Mouse (Mus musculus): ENCODE measurements at regions not wholly inside any gene's neighbourhood (a gene's known extent, or its start where the extent isn't known, plus 50 kb on each side); places are given as distances from the start of the nearest gene placed in this dataset.

DNA sequence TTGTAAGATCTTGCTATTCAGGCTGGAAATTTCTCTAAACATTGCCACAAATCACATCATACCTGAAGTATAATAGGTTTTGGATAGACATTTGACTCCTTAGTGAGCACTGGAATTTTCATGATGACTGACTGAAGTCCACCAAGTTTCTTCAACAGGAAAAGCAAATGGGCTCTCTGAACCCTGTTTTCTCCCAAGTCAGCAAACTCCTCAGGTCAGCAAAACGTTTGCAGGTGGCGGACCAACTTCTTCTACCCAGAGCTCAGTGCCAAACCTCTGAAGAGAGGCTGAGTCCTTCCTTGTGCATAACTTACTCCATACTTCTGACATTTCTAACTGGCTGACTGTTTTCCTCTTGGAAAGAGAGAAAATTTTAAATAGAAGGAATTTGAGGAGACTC is 164.2 kb upstream of the Phyhipl start:
- no peak for DNase-seq (ENCODE audit: low spot score in 2 of 2)

DNA sequence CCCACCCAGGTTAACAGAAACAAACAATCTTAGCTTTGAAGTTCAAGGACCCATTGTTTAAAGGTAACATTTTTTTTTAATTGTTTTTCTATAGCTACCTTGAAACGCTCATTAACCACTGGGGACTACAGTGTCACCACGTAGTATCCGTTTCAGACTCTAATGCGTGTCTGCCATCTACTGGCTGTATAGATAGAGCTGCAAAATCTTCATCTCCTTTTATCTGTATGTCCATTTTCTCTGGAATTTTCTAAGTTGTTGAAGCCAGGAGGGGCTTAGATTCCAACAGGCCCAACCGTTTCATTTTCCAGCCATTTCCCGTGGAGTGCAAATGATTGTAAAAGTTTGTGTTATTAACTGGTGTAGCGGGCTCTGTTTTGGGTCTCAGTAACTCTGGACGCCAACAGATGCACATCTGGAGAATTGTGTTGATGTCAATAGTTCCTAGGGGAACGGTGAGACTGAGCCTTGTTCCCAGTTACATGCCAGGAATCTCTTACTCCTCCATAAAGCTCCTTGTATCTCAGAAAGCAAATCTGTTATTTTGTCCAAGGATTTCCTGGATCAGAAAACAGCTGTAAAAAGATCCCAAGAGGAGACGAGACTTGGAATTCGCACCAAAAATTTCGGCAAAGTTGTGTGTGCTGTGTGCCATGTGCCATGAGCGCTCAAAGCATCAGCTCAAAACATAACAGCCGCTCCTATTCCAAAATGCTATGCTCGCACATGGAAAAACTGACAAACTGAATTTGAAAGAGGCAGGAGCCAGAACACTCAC is 158.8 kb upstream of the Phyhipl start:
- DNase-seq (ENCODE audit: low spot score in 2 of 2) = no peak

DNA sequence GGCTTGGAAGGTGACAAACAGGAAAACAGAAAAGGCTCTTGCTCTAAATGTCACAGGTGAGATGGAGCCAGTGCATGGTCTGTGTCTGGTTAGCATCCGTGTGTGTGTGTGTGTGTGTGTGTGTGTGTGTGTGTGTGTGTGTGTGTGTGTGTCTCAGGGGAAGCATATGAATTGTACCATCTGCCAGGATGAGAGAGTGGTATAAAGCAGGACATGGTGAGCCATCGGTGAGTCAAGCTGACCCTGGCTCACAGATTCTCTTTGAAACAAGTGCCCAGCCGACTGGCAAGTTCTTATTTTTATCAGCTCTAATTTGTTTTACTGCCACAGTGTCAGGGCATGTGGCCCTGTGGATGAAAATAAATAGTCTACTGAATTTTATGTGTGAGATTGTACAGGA is 153.6 kb upstream of the Phyhipl start:
- DNase-seq (ENCODE audit: low spot score in 2 of 2) = no peak

DNA sequence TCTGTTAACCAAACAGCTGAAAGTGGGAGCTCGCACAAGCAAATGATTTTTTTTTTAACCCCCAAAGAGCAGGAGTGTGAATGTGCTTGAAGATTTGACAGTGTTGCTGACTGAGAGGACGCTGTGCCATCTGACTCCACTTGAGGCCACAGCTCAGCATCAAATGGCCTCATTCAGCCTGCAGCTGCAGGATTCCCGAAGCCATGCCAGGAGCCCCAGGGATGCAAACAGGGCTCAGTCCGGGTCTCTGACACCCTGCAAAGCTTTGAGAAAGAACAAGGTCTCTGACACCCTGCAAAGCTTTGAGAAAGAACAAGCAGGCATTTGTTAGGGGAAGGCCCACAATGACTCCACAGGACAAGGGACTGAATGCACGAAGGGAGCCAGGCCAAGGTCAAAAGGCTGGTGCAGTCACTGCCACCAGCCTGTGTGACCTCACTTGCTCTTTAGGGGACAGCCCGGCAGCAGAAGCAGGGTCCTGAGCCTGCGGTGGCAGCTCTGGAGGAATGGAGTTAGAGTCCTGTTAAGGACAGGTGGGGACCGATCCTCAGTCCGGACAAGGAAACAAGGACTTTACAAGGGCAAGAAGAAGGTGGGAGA is 151.1 kb upstream of the Phyhipl start:
- peak; percentile 18 to 71 for DNase-seq (ENCODE audit: low spot score in 2 of 2)

DNA sequence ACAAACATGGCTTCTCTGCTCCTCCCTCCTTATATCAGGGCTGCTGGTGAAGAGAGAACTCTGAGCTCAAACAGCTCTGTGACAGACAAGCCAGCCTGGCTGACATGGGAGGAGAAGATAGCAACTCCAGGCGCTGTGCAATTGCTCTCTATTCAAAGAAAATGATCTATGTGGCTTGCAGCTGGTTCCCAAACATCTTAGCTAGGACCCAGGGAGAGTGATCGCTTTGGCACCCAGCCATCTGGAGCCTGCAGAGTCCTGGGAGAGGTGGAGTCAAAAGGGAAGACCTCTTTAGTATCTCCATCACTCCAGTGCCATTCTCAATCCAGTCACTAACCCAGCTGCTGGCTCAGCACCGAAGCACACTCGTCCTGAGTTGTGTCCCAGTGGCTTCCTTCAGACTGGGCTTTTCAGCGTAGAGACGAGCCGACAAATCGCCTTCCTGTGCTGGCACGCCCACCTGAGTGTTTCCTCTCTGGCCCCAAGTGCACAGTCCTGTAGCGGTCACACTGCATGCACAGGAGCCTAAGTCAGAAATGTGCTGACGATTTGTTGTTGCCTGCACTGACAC is 145.1 kb upstream of the Phyhipl start:
- DNase-seq (ENCODE audit: low spot score in 2 of 2) = peak in 1 of 2 experiments; percentile 37

DNA sequence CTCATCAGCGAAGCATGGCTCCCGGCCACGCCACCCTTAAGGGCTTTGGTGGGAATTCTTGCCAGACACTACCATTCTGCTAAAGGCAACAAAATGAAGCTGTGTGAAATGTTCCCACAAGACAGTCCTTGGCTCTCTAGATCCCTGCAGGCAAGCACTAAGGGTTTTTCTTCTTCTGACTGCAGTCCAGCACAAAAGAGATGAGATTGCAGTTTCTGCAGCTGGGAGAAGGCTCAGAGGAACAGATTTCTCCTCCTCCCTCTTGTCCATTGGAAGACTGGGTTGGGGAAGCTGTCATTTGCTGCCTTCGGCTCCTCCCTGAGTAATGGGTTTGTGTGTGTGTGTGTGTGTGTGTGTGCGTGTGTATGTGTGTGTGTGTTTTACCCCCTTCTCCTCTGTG is 144.1 kb upstream of the Phyhipl start:
- DNase-seq (ENCODE audit: low spot score in 2 of 2) = peak; percentile 24 to 45

DNA sequence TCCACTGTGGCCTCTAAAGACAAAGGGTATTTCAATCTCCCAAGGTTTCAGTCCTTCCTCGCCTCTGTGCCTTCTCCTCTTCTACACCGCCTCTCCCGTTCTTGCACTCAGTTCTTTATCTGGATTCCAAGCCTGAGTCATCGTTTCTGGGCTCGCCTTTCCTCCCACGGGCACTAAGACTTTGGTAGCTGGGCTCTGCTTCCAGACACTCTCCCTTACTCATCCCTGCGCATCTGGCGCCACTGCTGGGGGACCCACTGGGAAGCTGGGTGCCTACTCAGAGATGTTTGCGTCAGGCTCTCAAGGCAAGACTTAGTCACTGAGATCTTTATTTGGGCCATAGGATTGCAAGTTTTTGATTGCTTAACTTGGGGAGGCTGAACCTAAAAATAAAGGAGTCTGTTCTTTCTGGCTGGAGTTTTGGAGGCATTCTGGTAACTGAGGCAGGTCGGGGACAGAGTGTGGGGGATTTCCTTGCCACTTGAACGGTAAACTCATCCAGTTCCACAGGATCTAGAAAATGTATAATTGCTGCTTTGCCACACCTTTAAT is 143.5 kb upstream of the Phyhipl start:
- DNase-seq (ENCODE audit: low spot score in 2 of 2) = peak; percentile 62 to 94

DNA sequence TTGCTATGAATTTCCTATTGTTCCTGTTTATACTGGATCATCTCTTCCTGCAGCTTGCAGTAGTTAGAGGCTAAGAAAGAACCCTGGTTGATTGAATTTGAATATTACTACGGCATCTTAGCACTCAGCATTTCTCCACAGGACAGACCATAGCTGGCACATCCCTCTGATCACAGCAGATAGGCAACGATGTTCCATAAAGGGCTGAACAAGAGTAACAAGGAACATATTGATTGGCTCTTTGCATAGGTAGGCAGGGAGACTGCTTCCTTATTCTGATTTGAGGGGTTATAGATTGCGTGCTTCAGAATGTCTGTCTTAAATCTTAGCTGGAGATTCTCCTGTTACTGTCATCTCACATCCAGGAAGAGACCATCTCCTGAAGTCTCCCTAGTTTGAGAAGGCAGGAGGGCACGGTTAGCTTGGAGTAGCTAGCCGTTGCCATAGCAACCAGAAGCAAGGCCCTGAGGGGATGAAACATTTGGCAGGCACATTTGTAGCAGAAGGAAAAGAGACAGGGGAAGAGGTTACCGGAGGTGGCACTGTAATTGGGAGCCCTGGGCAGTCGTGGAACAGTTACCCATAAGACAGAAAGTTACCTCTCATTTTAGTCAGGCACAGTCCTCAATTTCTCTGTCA is 133.2 kb upstream of the Phyhipl start:
- peak in 1 of 2 experiments; percentile 33 for DNase-seq (ENCODE audit: low spot score in 2 of 2)

DNA sequence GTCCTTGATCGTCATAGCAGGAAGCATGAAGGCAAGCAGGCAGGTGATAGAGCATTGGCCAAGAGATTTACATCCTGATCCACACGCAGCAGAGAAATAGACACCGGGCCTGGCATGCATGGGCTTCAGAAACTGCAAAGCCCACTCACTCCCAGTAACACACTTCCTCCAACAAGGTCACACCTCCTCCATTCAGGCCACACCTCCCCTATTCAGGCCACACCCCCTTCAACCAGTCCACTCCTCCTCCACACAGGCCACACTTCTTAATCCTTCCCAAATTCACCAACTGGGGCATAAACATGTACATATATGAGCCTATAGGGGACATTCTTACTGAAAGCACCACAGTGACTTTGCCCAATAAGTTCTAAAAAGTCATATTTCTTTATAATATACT is 125.3 kb upstream of the Phyhipl start:
- no peak for DNase-seq (ENCODE audit: low spot score in 2 of 2)

DNA sequence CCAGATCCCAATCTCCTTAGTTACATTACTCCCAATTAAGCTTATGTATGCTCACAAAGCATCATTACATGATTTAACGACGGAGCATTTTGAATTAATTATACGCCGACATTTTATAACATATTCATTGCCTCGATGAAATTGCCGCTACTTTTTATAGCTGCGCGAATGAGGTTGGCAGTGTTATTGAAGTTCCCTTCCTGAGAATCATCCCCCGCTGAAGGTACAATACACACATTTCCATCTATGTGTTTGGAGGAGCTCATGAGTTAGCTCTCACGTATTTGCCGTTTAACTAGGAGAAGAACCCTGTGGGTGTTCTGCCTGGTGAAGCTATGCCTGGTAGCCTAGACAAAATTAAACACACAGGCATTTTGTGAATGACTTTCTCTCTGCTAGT is 122.8 kb upstream of the Phyhipl start:
- no peak for DNase-seq (ENCODE audit: low spot score in 2 of 2)

DNA sequence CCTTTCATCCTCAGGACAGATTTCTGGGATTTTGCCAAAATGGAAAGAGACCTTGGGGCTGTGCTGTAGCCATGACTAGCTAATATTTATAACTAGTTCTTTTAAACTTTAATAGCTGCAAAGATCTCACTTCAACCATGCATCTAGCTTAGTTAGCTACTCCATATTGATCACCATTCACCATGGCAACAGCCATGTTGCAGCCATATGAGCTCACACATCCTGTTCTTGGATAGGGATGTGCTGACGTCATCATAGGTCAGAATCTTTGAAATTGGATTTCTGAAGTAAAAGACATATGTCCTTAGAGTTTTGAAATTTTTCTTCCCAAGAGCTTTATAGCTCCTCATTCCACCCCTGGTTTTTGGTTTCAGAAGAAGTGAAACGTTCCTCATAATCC is 118.8 kb upstream of the Phyhipl start:
- DNase-seq (ENCODE audit: low spot score in 2 of 2) = no peak

DNA sequence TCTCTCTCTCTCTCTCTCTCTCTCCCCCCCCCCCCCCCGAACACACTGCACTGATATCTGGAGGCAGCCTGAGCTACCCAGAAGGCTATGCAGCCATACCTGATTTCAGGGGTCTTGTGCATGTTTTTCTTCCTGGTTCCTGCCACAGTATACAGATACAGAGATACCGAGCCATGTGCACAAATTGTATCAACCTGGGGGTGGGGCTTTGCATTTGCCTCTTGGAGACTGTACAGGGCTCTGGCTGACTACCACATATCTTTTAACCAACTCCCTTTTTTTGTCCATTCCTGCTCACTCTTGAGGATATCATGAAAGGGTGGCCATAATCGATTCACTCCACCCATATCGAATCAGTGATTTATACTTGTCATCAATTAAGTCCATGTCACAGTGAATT is 118.4 kb upstream of the Phyhipl start:
- no peak for DNase-seq (ENCODE audit: low spot score in 2 of 2)

DNA sequence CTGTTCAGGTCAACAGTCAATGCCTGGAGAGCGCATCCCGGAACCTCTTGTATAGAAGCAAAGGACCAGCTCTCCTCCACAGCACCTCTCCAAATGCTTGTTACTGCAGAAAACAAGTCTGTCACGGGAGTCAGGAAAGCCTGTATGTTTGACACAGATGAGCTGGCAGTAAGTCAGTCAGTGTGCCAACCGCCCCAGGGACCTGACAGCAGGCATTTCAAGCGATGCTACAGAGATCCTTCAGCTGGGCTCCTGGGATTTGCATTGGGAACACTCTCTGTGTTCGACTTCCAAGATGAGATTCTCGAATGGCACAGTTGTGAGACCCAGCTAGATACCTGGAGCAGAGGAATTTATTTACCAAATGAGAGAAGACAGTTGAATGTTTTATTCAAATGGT is 111.7 kb upstream of the Phyhipl start:
- DNase-seq (ENCODE audit: low spot score in 2 of 2) = no peak

DNA sequence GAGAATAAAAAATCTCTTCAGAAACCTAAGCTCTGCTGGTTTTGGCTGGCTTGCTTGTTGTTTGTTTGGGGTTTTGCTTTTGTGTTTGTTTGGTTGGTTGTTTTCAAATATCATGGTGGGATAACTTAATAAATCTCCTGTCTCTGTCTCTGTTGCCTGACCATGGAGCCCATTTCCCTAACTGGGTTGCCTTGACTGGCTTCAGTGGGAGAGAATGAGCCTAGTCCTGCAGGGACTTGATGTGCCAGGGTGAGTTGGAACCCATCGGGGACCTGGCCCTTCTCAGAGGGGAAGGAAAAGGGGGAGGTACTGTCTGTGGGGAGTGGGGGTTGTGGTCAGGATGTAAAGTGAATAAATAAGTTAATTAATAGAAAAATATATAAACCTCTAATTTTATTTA is 111.1 kb upstream of the Phyhipl start:
- DNase-seq (ENCODE audit: low spot score in 2 of 2) = no peak

DNA sequence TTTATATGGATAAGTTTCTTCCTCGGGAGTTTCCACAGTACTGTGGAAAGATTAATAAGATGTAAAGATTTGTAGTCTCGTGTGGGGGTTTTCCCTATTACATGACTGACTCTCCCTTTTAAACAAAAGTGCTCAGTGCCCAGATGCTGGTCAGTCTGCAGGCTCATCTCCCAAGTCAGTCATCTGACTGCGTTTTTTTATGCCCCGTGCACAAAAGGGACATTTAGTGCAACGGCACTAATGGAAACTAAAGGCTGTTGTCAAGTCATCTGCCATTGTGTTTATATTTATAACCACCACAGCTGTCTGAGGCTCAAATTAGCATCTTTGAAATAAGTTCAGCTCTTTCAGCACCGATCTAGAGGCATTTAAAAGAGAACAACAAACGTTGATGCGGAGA is 110.7 kb upstream of the Phyhipl start:
- DNase-seq (ENCODE audit: low spot score in 2 of 2) = peak in 1 of 2 experiments; percentile 42

DNA sequence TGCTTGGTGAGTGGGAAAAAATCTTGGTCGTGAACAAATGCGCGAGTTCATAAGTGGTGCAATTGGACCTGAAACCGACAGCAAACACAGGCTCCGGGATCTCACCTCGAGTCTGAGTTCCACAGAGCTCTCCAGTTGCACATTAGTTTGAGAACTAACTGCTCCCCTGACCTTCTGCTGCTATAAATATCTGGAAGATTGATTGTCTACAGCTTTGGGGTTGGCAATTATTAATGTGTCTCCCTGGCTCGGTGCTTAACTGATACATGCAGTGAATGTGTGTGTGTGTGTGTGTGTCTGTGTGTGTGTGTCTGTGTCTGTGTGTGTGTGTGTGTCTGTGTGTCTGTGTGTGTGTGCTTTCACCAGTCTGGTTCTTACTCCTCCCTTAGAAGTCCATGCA is 107.4 kb upstream of the Phyhipl start:
- DNase-seq (ENCODE audit: low spot score in 2 of 2) = no peak

DNA sequence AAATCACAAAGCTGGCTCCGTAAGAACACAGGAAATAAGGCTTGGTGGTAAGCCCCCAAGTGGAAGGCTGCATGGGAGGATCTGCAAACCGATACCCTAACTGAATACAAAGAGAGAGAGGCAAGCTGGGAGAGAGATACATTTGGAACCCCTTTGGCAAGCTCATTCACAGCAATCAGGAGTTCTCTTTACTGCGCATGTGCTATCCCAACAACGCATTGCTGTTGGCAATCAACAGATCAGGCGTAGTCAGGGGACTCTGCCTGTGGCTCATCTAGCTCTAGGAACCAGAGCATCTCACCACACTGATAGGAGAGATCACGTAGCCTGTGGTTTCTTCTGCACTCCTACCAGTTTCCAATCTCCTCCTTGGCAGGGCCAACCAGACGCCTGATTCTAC is 103.9 kb upstream of the Phyhipl start:
- peak in 1 of 2 experiments; percentile 23 for DNase-seq (ENCODE audit: low spot score in 2 of 2)

DNA sequence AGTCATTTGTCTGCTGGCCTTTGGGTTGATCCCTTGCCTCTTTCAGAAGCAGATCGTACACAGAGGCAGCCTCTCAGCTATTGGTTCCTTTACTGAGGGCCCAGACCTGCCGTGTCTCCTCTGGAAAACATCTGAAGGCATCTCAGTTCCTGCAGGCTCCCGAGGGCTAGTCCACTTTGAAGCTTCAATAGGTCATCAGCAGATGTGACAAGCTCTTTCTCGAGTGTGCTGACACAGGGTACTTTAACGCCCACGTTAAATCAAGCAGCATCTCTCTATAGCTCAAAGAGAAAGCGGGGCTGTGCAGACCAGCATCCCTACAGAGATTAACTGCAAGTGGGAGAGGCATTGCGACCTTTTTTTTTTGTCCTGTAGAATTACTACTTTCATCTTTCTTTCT is 96.0 kb upstream of the Phyhipl start:
- DNase-seq (ENCODE audit: low spot score in 2 of 2) = no peak

DNA sequence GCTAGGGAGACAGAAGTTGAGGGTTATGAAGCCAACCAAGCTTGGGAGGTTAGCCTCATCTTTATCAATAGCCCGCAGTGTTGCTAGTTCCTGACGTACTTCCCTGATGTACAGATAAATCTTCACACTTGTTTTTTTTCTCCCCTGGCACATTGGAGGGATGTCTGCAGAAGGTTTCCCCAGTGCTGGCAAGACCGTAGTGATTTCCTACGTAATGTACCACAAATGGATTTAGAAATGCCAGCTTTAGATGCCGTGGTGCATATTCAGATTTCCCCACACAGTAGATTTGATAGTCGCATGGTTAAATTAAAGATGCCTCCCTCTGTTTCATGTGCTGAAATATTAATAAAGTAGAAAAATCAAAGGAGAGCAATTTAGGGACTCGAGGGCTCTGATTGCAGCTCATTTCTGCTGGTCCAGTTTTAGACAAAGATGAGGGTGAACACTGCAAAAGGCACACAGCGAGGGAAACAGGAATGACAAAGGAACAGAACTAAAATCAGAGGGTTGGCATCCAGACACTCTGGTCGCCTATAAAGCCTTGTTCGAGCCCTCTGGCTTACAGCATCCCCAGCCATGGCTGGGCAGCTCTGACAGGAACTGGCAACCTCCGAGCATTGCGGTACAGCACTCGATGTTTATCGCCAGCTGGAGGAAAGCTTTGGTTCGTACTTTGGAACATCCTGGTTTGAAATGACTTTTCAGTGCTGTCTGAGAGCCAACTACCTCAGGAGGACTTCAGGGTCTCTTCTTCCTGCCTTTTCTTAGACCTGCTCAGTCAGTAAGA is 94.8 kb upstream of the Phyhipl start:
- no peak for DNase-seq (ENCODE audit: low spot score in 2 of 2)

DNA sequence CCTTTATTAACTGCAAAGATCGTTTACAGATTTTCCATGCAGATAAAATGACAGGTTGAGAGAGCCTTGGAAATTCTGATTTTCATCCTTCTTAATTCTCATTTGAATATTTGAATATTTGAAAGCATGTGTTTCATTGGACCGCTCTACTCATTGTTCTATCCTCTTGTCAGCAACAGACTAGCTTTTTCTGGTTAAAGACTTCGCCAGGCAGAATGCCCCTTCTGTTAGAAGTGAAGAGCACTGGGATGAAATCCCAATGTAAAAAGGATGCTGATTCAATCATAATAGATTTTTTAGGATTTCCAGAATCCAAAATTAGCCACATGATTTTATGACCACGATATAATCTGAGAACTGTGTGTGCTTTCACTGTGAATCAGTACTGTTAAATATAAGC is 90.8 kb upstream of the Phyhipl start:
- DNase-seq (ENCODE audit: low spot score in 2 of 2) = no peak

DNA sequence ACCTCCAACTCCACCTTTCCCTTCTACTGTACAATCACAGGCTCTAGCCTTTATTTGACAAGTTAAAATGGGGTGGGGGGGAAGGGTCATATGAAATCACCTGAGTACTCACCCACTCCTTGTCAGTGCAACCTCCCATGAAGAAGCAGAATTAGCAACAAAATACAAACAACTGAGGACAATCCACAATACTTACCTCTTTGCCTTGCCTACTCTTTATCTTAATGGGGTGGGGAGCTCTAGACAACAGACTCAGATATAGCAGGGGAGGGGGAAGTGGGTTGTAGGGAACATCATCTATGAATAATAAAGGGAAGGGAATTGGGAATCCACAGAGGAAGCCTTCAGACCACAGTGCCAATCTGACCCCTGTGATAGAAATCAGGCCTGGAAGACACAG is 86.1 kb upstream of the Phyhipl start:
- DNase-seq (ENCODE audit: low spot score in 2 of 2) = no peak
